Mouse (Mus musculus) frontal cortex, postnatal 36 days (tissue): ENCODE measurements around the gene Hoxc8.

Experiments used
- DNase-seq, 2 experiments: peaks; one replicate each; pipeline ENCODE4 v3.0.0; 2022; ENCODE audit warnings: low spot score in 2 of 2

Hoxc8 gene

GRCm38 (mm10) chr15:102990461-102991397 lies at the start of gene Hoxc8:
TSS of gene Hoxc8 (plus strand) at chr15:102990607.
- DNase-seq: no peak

- no peak for DNase-seq
Observed at GRCm38 (mm10) chr15:102942739-102943467, 47.5 kb upstream of the Hoxc8 start.

- no peak for DNase-seq
Observed at GRCm38 (mm10) chr15:102943468-102943813, 47.0 kb upstream of the Hoxc8 start.

- DNase-seq: no peak
Observed at GRCm38 (mm10) chr15:102945185-102946077, 45.0 kb upstream of the Hoxc8 start.

- DNase-seq: no peak
Observed at GRCm38 (mm10) chr15:102947276-102947675, 43.1 kb upstream of the Hoxc8 start.

GRCm38 (mm10) chr15:102948842-102949241 lies 41.6 kb upstream of the Hoxc8 start:
- no peak for DNase-seq

GRCm38 (mm10) chr15:102949696-102950095 lies 40.7 kb upstream of the Hoxc8 start:
- DNase-seq: no peak

- DNase-seq: no peak
Observed at GRCm38 (mm10) chr15:102950877-102951276, 39.5 kb upstream of the Hoxc8 start.

GRCm38 (mm10) chr15:102953561-102953960 lies 36.8 kb upstream of the Hoxc8 start:
- no peak for DNase-seq

- no peak for DNase-seq
Observed at GRCm38 (mm10) chr15:102954192-102955006, 36.0 kb upstream of the Hoxc8 start, which contains the start of gene Hoxc11. TSS of gene Hoxc11 (plus strand) at chr15:102954427.

- no peak for DNase-seq
Observed at GRCm38 (mm10) chr15:102955007-102955382, 35.4 kb upstream of the Hoxc8 start.

- no peak for DNase-seq
Observed at GRCm38 (mm10) chr15:102955833-102956640, 34.4 kb upstream of the Hoxc8 start.

GRCm38 (mm10) chr15:102956906-102957305 lies 33.5 kb upstream of the Hoxc8 start:
- DNase-seq: no peak

- no peak for DNase-seq
Observed at GRCm38 (mm10) chr15:102959663-102960191, 30.7 kb upstream of the Hoxc8 start.

GRCm38 (mm10) chr15:102961728-102962127 lies 28.7 kb upstream of the Hoxc8 start:
- DNase-seq: no peak

- DNase-seq: no peak
Observed at GRCm38 (mm10) chr15:102962492-102962891, 27.9 kb upstream of the Hoxc8 start.

- DNase-seq: no peak
Observed at GRCm38 (mm10) chr15:102963259-102963658, 27.1 kb upstream of the Hoxc8 start.

GRCm38 (mm10) chr15:102963671-102964640 lies 26.5 kb upstream of the Hoxc8 start:
- no peak for DNase-seq
